Mouse (Mus musculus) ovary, postnatal 36 days (tissue): Measurements from ENCODE around the gene Tbc1d7.

Source experiments
- DNase-seq: peaks from one replicate; pipeline ENCODE4 v3.0.0; 2022; ENCODE audit warnings: low spot score, mixed read lengths

Gene Tbc1d7

DNA sequence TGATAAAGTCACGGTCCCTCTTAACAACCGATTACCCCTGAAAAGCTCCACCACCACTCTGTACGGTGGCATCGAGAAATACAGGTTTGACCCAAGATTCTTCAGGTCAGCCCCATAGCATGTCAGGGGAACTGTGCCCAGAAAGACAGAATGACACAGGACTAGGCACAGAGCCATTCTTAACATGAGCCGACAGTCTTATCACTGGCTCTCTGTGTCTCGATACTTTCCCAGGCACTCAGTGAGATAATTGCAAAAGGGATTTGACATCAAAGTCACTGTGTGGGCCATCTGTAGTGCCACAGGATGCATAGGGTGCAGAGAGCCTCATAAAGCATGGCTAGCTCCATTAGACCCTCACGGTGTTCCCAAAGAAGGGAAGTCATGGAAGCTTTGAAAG lies 37.9 kb downstream of the Tbc1d7 start:
- DNase-seq: no peak

DNA sequence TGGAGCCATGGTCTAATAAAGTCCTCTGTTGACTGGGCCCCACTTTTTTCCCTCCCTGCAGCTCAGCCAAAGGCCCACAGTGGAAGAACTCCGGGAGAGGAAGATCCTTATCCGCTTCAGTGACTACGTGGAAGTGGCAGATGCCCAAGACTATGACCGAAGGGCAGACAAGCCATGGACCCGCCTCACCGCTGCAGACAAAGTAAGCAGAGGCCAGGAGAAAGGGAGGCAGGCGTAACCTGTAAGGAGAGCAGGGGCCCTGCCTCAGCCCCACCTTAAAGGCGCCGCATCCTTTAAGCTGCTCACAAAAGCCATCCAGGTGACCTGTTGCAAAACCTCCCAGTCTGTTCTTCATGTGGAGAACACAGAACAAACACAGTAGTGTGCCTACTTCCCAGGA lies 38.4 kb downstream of the Tbc1d7 start:
- DNase-seq: no peak

DNA sequence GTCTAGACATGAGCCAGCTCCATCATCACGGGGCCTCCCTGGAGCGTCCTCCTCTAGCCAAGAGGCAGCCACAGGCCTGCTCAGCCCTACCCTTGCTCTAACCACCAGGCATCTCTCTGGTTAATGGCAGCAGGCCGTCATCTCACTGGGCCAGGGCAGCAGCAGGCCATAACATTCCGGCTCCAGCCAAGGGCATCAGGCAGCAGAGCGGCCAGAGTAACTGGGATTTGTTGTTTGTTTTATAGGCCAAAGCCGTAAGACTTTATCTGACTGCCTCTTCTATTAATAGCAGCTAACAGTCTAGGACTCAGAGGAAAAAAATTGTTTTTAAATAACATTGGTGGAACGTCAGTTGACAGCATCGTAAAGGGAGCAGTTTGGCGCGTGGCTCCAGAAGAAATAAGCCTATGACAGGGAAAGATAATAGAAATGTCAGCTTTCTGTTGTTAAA lies 39.5 kb downstream of the Tbc1d7 start:
- peak; percentile 52 for DNase-seq

DNA sequence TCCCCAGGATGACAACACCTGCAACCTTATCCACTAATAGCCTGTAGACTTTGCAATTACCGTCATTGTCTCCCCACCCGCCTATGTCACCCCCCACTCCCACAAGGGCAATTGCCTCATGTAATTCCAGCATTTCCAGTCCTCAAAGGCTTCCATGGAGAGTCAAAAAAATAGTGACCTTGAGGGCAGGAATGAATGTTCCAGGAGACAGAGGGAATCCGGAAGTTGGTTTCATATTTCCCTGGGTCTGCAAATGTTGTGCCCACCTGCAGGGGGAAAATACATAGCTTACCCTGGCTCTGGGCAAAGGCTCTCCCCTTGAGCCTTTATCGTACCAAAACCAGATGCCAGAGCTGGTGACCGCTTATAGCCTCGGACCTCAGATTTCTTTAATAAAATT lies 41.1 kb downstream of the Tbc1d7 start:
- no peak for DNase-seq

DNA sequence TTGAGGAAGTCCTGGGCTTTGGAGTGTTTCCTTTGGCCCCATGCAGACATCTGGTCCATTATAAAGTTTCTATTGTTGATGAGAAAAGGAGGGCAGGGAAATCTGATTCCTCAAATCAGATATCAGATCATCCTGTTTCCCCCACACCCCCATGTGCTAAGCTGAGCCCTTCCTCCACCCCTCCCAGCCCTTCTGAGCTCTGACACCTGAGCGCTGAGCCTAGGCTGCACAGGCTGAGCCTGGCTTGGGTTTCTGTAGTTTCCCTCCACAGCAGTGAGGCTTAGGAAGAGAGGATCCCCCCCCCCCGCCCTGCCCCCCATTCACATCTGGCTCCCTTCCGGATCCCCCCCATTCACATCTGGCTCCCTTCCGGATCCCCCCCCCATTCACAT lies 46.6 kb downstream of the Tbc1d7 start:
- no peak for DNase-seq

DNA sequence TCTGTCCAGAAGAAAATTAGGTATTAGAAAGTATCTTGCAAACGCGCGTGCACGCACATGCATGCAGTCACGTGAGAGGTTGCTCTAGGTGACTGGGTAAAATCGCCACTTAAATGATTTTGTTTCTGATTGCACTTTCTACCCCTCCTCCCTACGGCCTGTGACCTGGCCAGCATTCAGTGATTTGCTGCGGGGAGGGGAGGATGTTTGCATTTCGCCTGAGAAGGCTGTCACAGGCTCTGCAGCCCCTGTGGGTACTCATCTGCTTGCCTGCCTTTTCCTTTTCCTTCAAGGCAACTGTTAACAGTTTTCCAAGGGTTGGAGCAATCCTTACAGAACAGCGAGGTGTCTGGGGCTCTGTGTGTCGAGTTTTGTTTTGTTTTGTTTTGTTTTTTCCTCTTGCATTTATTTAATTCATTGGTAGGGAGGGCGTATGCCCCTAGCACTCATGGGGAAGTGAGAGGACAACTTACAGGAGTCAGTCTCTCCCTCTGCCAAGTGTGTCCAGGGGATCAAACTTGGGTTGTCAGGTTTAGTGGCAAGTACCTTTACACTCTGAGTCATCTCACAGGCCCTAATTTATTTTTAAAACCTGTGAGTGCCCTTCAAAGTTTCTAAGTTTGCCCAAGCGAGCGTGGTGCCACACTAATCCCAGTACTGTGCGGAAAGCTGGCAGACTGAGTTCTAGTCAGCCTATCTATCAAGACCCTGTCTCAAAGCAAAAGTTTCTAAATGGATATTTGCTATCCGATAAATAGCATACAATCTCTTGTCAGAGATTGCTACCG lies 47.2 kb downstream of the Tbc1d7 start:
- no peak for DNase-seq

DNA sequence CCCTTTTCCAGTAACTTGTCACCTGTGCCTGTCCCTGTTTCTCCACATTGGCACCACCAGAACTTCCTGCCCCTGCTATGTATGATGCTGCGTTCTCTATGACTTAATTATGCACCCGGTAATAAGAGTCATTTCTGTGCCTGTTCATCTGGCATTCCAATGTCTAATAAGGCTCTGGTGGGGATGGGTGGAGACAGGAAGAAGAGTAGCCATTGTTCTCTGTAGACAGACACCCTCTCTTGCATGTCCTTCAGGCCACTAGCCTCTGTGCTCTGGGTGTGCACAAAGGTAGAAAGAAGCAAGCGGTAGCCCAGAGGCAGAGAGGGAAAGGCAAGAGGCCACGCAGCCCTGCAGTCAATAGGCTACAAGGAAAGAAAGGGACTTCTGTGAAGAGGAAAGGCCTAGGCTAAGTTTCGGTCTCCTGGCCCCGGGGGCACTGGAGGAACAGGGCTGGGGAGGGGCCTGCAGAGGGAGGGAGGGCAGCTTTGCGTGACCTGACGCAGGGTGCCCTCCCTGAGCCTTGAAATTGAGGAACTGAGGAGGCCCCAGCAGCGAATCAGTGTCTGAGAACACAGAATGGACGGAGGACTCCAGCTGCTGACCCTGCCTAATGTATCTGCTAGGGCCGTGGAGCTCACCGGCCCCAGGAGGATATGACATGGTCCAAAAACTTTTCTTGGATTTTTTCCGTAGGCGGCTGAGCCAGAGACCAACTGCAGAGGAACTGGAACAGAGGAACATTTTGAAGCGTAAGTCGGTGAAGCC lies 48.8 kb downstream of the Tbc1d7 start:
- no peak for DNase-seq

DNA sequence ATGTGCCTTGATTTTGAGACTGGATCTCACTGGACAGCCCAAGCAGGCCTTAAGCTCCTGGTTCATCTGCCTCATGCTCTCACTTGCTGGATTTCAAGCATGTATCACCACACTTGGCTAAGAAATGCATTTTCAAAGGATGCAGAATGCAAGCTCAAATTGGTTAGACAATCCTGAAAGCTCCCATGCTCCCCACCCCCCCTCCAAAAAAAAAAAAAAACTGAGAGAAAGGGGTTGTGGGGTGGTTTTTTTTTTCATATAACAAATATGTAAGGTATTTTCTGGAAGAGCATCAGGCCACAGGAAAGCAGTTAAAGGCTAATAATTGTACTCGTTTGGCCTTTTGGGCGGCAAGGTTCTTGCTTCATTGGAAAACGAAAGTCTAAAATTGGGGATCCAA lies 58.2 kb downstream of the Tbc1d7 start:
- no peak for DNase-seq

DNA sequence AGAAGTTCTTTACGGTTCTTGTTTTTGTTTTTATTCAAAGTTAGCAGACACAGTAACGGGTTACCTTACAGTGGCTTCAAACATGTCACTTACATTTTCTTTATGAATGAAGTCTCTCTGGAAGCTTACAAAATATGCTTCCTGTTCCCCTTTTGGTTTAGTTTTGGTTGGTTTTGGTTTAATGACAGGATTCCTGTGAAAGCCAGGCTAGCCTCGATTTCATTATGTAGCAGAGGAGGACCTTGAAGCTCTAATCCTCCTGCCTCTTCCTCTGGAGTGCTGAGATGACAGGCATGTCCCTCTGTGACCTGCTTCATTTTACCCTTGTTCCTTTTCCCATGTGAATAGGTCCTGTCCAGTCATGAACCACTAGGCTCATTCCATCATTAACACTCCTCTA lies 58.6 kb downstream of the Tbc1d7 start:
- no peak for DNase-seq

DNA sequence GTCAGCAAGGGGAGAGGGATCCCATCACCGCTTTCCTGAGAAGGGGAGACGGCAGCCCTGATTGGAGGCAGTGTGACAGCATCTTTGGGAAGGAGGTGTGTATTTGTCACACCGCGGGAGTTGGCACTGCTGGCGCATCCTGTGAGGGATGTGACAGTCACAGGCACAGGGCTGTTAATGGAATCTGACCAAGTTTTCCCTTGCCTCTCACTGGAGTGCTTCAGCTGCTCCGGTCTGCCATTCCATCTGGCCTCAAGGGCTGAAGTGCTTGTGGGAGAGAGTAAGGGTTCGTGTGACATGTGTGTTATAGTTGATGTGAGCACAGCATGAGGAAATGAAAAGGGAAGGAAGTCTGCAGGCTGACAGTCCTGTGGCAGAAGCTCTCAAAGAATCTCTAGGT lies 59.0 kb downstream of the Tbc1d7 start:
- DNase-seq: no peak

DNA sequence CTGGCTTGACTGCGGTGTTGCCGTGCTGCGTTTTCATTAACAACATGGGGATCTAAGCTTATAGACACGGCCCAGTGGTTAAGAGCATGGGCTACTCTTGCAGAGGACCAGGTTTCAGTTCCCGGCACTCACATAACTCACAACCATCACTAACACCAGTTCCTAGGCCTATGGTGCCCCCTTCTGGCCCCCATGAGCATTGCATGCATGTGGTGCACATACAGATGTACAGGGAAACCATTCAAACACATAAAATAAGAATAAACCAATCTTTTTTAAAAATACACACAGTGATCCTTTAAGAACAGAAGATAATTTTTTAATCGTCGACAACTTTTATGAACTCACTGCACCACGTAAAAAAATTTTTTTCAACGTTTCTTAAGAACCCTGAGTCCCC lies 66.8 kb downstream of the Tbc1d7 start:
- DNase-seq: no peak

DNA sequence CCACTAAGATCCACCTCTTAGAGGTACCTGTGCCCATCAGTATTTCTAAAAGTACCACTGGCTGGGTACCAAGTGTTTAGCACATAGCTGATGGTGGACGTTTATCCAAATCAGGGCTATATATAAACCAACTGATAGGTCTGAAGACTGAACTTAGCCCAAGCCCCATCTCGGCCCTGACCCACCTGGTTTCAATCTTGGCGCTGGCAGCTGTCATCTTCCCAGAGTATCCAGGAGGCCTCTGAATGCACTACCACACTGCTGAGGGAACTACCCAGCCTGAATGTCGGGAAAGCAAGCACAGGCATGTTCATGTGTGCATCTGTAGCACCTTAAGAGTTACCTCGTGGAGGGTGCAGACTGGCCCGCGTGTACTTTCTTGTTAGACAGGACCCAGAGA lies 68.4 kb downstream of the Tbc1d7 start:
- DNase-seq: no peak
